Mouse (Mus musculus): ENCODE results near the gene Ppp4r2. TPM values are rescaled to one million over a fixed set of nuclear protein-coding genes. Genes with fewer than 3 reads are reported as not detected.

Ppp4r2 gene
- polyA plus RNA-seq, 1 experiment: 47.7 TPM

DNA sequence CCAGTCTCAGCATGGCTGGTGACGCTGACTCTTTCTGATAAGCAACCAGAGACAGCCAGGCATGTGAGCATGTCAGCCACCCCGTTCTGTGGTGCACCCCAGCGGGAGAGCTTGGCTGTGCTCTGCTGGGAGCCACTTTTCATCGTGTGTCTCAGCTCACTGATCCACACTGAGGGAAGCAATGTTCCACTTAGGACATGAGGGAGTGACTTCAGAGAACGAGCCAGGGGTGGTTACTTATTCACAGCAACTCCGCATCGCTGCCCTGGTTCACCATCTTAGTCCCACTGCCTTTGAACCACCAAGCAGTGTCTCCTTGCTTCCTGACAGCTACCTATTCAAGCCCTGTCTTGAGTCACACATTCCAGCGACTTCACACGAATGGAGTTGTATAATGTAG, 53.6 kb downstream of the Ppp4r2 start:
- no peak for DNase-seq (ENCODE audit: low read depth)
- TF ChIP-seq CTCF (IDR thresholded peaks at IDR 0.05; ENCODE audit: borderline replicate concordance, extremely low read depth, insufficient read depth, insufficient read length) (no peak), POLR2A (IDR thresholded peaks at IDR 0.05; ENCODE audit: borderline replicate concordance, extremely low read depth, insufficient read depth, insufficient read length, poor library complexity, severe bottlenecking) (no peak)

DNA sequence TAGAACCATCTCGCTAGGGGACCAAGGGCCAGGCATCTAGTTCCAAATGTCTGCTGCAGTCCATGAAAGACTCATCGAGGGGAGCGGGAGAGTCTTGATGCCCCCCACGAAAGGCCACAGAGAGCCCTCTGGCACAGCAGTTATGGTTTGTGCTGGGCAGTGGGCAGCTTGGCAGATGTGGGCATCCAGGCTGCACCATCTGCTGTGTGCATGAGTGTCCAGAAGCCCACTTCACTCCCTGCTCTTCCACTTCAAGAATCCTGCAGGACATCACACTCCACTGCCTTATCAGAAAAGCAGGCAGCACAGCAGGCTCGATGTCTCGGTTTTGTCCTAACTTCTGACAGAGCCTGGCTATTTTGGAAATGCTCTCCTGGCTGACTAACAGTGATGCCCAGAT, 55.9 kb downstream of the Ppp4r2 start:
- TF ChIP-seq CTCF (IDR thresholded peaks at IDR 0.05; ENCODE audit: borderline replicate concordance, extremely low read depth, insufficient read depth, insufficient read length) (no peak), POLR2A (IDR thresholded peaks at IDR 0.05; ENCODE audit: borderline replicate concordance, extremely low read depth, insufficient read depth, insufficient read length, poor library complexity, severe bottlenecking) (no peak)
- no peak for DNase-seq (ENCODE audit: low read depth)

DNA sequence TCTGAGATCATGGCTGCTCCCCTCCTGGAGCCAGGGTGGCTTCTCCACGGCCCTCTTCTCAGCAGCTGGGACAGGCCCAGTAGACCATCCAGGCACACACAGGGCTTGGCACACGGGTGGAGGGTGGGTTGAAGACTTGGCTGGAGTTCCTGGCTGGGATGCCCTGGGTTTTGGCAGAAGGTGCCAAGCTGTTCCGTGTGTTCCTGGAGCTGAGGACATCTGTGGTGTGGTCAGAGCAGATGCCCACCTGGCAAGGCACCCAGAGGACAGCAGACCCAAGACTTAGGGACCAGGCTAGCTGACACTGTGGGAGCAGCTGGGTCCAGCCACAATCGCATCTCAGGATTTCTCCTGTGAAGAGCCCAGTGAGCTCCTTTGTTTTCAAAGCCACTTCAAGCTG, 59.1 kb downstream of the Ppp4r2 start:
- TF ChIP-seq CTCF (IDR thresholded peaks at IDR 0.05; ENCODE audit: borderline replicate concordance, extremely low read depth, insufficient read depth, insufficient read length) (no peak), POLR2A (IDR thresholded peaks at IDR 0.05; ENCODE audit: borderline replicate concordance, extremely low read depth, insufficient read depth, insufficient read length, poor library complexity, severe bottlenecking) (no peak)
- peak; percentile 84 for DNase-seq (ENCODE audit: low read depth)

DNA sequence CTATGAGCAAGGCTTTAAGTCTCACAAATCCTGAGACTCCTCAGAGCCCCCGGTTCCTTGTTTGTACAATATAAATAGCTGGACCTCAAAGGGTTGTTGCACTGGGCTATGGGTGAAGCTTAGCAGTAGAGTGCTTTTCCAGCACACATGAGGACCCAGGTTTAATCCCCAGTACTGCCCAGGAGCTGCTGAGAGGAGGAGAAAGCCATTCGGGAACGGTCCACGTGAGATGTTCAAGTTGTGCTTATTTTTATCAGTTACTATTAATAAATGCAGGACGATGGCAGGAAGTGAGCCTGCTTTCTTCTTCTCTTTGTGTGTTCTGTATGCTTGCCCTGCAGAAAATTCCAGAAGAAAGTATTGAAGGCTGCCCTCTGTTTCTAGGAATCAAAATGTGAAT, 59.7 kb downstream of the Ppp4r2 start:
- no peak for TF ChIP-seq POLR2A (IDR thresholded peaks at IDR 0.05; ENCODE audit: borderline replicate concordance, extremely low read depth, insufficient read depth, insufficient read length, poor library complexity, severe bottlenecking)
- no peak for TF ChIP-seq CTCF (IDR thresholded peaks at IDR 0.05; ENCODE audit: borderline replicate concordance, extremely low read depth, insufficient read depth, insufficient read length)
- DNase-seq (ENCODE audit: low read depth): no peak

DNA sequence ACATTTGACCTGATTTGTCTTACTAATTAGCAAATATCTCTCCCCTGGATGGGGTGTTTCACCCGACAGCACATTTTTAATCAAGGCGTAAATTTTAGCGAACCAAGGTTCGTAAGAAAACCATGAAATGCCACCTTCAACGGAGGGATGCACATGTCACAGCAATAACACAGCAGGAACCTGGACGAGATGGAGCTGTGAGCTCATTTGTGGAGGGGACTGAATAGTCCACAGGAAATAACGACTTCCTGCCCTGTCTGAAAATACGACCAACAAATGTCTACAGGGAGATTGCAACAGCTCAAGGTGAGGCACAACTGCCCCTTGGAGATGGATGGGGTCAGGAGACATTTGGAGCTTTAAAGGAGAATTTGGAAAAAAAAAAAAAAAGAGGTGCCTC, 61.8 kb downstream of the Ppp4r2 start:
- no peak for DNase-seq (ENCODE audit: low read depth)
- TF ChIP-seq POLR2A (IDR thresholded peaks at IDR 0.05; ENCODE audit: borderline replicate concordance, extremely low read depth, insufficient read depth, insufficient read length, poor library complexity, severe bottlenecking): no peak
- no peak for TF ChIP-seq CTCF (IDR thresholded peaks at IDR 0.05; ENCODE audit: borderline replicate concordance, extremely low read depth, insufficient read depth, insufficient read length)

DNA sequence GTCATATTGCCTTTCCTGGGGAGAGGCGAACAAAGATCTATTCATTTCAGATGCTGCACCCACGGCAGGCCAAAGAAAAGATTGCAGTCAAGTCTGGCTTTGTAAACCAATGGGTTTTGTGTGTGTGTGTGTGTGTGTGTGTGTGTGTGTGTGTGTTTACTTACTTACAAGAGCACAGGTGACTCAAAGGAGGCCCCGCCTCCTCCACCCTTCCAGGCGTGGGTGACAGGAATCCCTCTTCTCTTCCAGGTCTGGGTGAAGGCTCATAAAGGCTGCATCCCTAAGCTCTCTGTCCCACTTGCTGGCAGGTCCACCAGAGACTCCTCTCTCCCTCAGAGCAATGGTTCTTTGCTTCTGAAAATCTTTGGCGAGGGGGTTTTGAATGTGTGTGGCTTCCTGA, 63.5 kb downstream of the Ppp4r2 start:
- TF ChIP-seq POLR2A (IDR thresholded peaks at IDR 0.05; ENCODE audit: borderline replicate concordance, extremely low read depth, insufficient read depth, insufficient read length, poor library complexity, severe bottlenecking) (no peak), CTCF (IDR thresholded peaks at IDR 0.05; ENCODE audit: borderline replicate concordance, extremely low read depth, insufficient read depth, insufficient read length) (no peak)
- no peak for DNase-seq (ENCODE audit: low read depth)

DNA sequence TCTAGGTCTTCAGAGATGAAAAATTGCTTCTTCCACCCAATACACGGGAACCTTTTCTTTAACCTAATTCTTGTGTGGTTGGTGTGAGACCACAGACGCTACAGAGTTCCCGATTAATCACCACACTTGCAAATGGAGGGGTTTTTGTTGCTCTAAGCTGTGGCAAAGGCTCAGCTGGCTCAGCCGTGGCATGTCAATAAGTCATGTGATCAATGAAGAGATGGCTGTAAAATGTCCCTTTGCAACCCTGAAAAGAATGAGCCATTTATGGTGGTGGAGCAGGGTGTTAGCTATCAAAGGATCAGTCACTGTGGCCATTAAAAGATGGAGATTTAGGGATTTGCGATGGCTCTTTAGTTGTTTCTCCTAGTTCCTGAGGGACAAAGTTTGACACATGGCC, 71.0 kb downstream of the Ppp4r2 start:
- DNase-seq (ENCODE audit: low read depth): peak; percentile 8
- TF ChIP-seq POLR2A (IDR thresholded peaks at IDR 0.05; ENCODE audit: borderline replicate concordance, extremely low read depth, insufficient read depth, insufficient read length, poor library complexity, severe bottlenecking) (no peak), CTCF (IDR thresholded peaks at IDR 0.05; ENCODE audit: borderline replicate concordance, extremely low read depth, insufficient read depth, insufficient read length) (no peak)

DNA sequence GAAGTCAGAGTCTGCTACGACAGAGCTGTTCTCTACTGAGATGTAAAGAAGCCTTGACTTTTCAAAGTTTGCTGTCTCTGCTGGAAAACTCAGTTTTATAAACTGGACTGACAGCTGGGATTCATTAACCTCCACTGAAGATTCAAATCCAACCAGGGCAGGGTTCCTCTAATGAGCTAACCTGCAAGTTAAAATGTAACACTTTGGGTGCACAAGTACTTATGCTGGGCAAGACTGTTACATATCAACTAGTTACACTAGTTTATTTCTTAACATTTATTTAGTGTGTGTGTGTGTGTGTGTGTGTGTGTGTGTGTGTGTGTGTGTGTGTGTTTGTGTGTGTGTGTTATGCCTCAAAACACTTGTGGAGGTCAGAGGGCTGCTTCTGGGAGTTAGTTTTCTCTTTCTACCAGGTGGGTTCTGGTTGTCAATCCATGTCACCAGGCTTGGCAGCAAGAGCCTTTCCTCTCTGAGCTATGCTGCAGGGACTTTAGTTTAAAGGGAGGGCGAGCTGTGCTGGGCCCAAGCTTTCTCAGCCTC, 76.8 kb downstream of the Ppp4r2 start:
- no peak for TF ChIP-seq CTCF (IDR thresholded peaks at IDR 0.05; ENCODE audit: borderline replicate concordance, extremely low read depth, insufficient read depth, insufficient read length)
- TF ChIP-seq POLR2A (IDR thresholded peaks at IDR 0.05; ENCODE audit: borderline replicate concordance, extremely low read depth, insufficient read depth, insufficient read length, poor library complexity, severe bottlenecking): no peak
- DNase-seq (ENCODE audit: low read depth): no peak

Other genes starting within 250 kb of the Ppp4r2 start
- gene Shq1, start 162.5 kb upstream of the Ppp4r2 start, polyA plus RNA-seq (2012; rRNA removed): 6.0 and 8.7 TPM in 2 replicates
- gene Gxylt2, start 128.9 kb upstream of the Ppp4r2 start, polyA plus RNA-seq (2012; rRNA removed): 1.8 and 3.2 TPM in 2 replicates

Measured in brain, embryonic 14.5 days (tissue).